Mouse (Mus musculus): ENCODE results near the gene Aes. TPM values are rescaled to one million over a fixed set of nuclear protein-coding genes. Genes with fewer than 3 reads are reported as not detected.

Aes gene
- polyA plus RNA-seq, 1 experiment from 2014 or later: 502 TPM

DNA sequence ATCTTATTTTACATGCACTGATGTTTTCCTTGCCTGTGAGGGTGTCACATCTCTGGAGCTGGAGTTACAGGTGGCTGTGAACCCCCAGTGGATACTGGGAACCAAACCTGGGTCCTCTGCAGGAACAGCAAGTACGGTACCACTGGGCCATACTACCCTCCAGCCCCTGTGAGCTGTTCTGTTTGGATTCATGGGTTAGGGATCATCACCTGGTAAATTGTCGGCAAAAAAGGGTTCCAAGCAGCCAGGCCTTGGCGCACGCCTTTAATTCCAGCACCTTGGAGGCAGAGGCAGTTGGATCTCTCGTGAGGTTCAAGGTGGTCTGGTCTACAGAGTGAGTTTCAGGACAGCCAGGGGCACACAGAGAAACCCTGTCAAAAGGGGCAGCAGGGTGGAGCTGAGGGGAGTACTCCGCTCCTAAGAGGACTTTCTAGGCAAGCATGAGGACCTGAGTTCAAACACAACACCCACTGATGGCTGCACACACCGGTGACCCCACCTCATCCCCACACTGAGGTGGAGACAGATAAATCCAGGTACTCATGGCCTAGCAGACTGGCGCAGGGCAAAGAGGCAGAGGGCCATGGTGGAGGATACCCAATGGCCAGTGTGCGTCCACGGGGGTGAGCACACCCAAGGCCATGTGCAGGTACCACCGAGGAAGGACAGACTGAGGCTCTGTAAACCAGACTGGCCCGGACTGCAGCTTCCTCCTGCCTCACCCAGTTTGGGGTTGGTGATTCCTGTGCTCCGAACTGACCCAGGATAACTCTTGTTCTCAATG is 12.3 kb upstream of the Aes start:
- Histone ChIP-seq H3K9me3 (replicated peaks) (no peaks in the 10 kb centered on the region), H3K36me3 (ENCODE audit: poor library complexity, severe bottlenecking) (peaks cover 4% of the 10 kb centered on the region; the same call in 1 of the 2 replicates), H3K4me3 (no peak overlapping the region), H3K27me3 (no peaks in the 10 kb centered on the region), H3K4me2 (no peak overlapping the region), H3K27ac (no peak overlapping the region), H3K4me1 (peaks cover 30% of the 10 kb centered on the region), H3K9ac (0 out of 2 replicates have a peak overlapping the region, but pooled peaks have one; percentile 8)
- no peak for ATAC-seq
- WGBS: 91% methylated on average over 13 of the region's 13 CpGs

GRCm38 (mm10) chr10:81548944-81549343 is 10.3 kb upstream of the Aes start:
- H3K9ac ChIP-seq: 0 out of 2 replicates have a peak overlapping the region, but pooled peaks have one; percentile 0
- no peaks in the 10 kb centered on the region for H3K27me3 ChIP-seq
- H3K9me3 ChIP-seq (replicated peaks): peaks cover 3% of the 10 kb centered on the region; the same call in 1 of the 2 replicates
- no peaks in the 10 kb centered on the region for H3K36me3 ChIP-seq (ENCODE audit: poor library complexity, severe bottlenecking)
- 65% methylated on average over 5 of the region's 5 CpGs for WGBS
- no peak overlapping the region for H3K4me2 ChIP-seq
- H3K4me1 ChIP-seq: peaks cover 11% of the 10 kb centered on the region
- no peak overlapping the region for H3K4me3 ChIP-seq
- no peak overlapping the region for H3K27ac ChIP-seq
- ATAC-seq: no peak

- Histone ChIP-seq H3K9me3 (replicated peaks) (peaks cover 3% of the 10 kb centered on the region; the same call in 1 of the 2 replicates), H3K9ac (no peak overlapping the region), H3K27me3 (no peaks in the 10 kb centered on the region), H3K36me3 (ENCODE audit: poor library complexity, severe bottlenecking) (no peaks in the 10 kb centered on the region), H3K4me2 (no peak overlapping the region), H3K4me1 (0 out of 2 replicates have a peak, but pooled peaks cover 6% of the 10 kb centered on the region), H3K27ac (no peak overlapping the region), H3K4me3 (no peak overlapping the region)
- WGBS: 8% methylated on average over 7 of the region's 7 CpGs
- ATAC-seq: no peak
These were observed 9.0 kb upstream of the Aes start for GRCm38 (mm10) chr10:81550257-81550656.

GRCm38 (mm10) chr10:81551597-81552102 is 7.6 kb upstream of the Aes start:
- peak; percentile 83 for ATAC-seq
- H3K9me3 ChIP-seq (replicated peaks): peaks cover 6% of the 10 kb centered on the region; the same call in 1 of the 2 replicates
- no peaks in the 10 kb centered on the region for H3K27me3 ChIP-seq
- H3K4me2 ChIP-seq: no peak overlapping the region
- H3K4me1 ChIP-seq: no peaks in the 10 kb centered on the region
- no peak overlapping the region for H3K4me3 ChIP-seq
- H3K27ac ChIP-seq: no peak overlapping the region
- no peaks in the 10 kb centered on the region for H3K36me3 ChIP-seq (ENCODE audit: poor library complexity, severe bottlenecking)
- H3K9ac ChIP-seq: no peak overlapping the region
- 4% methylated on average over 12 of the region's 12 CpGs for WGBS

GRCm38 (mm10) chr10:81553232-81553631 is 6.1 kb upstream of the Aes start:
- H3K4me3 ChIP-seq: no peak overlapping the region
- 87% methylated on average over 5 of the region's 5 CpGs for WGBS
- no peaks in the 10 kb centered on the region for H3K27me3 ChIP-seq
- no peaks in the 10 kb centered on the region for H3K36me3 ChIP-seq (ENCODE audit: poor library complexity, severe bottlenecking)
- H3K4me1 ChIP-seq: no peaks in the 10 kb centered on the region
- peaks cover 6% of the 10 kb centered on the region; the same call in 1 of the 2 replicates for H3K9me3 ChIP-seq (replicated peaks)
- no peak overlapping the region for H3K9ac ChIP-seq
- H3K4me2 ChIP-seq: no peak overlapping the region
- H3K27ac ChIP-seq: no peak overlapping the region
- no peak for ATAC-seq

GRCm38 (mm10) chr10:81553807-81554755 is 5.2 kb upstream of the Aes start:
- 88% methylated on average over 6 of the region's 6 CpGs for WGBS
- H3K36me3 ChIP-seq (ENCODE audit: poor library complexity, severe bottlenecking): no peaks in the 10 kb centered on the region

GRCm38 (mm10) chr10:81556282-81556681 is 3.0 kb upstream of the Aes start:
- no peak for ATAC-seq
- H3K9me3 ChIP-seq (replicated peaks): peaks cover 6% of the 10 kb centered on the region; the same call in 1 of the 2 replicates
- H3K36me3 ChIP-seq (ENCODE audit: poor library complexity, severe bottlenecking): peaks cover 4% of the 10 kb centered on the region
- H3K4me1 ChIP-seq: peaks cover 17% of the 10 kb centered on the region
- H3K4me3 ChIP-seq: no peak overlapping the region
- WGBS: 87% methylated on average over 3 of the region's 3 CpGs
- no peak overlapping the region for H3K9ac ChIP-seq
- no peak overlapping the region for H3K4me2 ChIP-seq
- no peaks in the 10 kb centered on the region for H3K27me3 ChIP-seq
- H3K27ac ChIP-seq: no peak overlapping the region

More at GRCm38 (mm10) chr10:81553807-81554755, 5.2 kb upstream of the Aes start:
- 0 out of 2 replicates have a peak, but pooled peaks cover 5% of the 10 kb centered on the region for H3K4me1 ChIP-seq
- H3K9me3 ChIP-seq (replicated peaks): peaks cover 6% of the 10 kb centered on the region; the same call in 1 of the 2 replicates
- no peak overlapping the region for H3K27ac ChIP-seq
- no peak overlapping the region for H3K9ac ChIP-seq
- no peak overlapping the region for H3K4me2 ChIP-seq
- no peaks in the 10 kb centered on the region for H3K27me3 ChIP-seq
- no peak overlapping the region for H3K4me3 ChIP-seq
- ATAC-seq: no peak

- Histone ChIP-seq H3K36me3 (ENCODE audit: poor library complexity, severe bottlenecking) (peaks cover 14% of the 10 kb centered on the region), H3K27ac (no peak overlapping the region), H3K9me3 (replicated peaks) (peaks cover 6% of the 10 kb centered on the region; the same call in 1 of the 2 replicates), H3K27me3 (no peaks in the 10 kb centered on the region), H3K9ac (no peak overlapping the region), H3K4me2 (no peak overlapping the region), H3K4me1 (peaks cover 29% of the 10 kb centered on the region), H3K4me3 (no peak overlapping the region)
- WGBS: 71% methylated on average over 1 of the region's 1 CpGs
- ATAC-seq: no peak
These were observed 1.8 kb upstream of the Aes start for GRCm38 (mm10) chr10:81557491-81557890.

DNA sequence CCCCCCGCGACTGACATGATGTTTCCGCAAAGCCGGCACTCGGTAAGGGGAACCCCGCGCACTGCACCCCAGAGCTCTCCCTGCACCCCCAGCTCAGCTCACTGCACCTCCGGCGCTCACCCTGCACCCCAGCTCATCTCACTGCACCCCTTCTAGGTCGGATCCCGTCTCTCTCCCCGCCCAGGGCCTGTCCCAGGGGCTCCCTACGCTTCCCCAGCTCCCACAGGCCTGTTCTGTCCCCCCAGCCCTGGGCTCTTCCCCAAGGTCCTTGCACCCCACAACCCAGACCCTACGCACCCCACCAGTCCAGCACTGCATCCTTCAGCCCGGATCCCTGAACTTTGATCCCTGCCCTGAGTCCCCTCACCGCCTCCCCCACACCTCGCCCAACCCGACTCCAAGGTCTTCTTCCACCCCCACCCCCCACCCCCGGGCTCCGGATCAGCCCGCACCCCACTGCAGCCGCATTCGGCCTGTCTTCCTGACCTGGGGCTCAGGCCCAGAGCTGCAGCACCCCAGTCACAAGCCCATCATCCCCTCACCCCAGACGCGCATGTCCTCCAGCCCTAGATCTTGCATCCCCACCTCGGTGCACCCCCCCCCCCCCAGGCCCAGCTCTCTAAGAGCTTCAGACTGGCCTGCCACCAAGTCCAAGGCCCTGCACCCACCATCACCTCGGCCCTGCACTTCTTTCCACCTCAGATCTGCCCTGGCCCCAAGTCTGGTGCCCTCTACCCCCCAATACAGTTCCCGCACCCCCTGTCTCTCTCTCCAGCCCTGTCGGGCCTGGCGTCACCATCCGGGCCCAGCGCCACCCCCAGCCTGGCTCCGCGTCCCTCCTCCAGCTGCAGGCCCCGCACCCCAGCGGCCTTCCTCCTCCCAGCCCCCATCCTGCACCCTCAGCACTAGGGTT is 595 bp downstream of the Aes start:
- Histone ChIP-seq H3K4me1 (peaks cover 49% of the 10 kb centered on the region), H3K9ac (peak overlapping the region; percentile 99), H3K27me3 (peaks cover 11% of the 10 kb centered on the region), H3K36me3 (ENCODE audit: poor library complexity, severe bottlenecking) (peaks cover 34% of the 10 kb centered on the region), H3K27ac (peak overlapping the region; percentile 92), H3K4me3 (peak overlapping the region; percentile 88), H3K4me2 (peak overlapping the region; percentile 92), H3K9me3 (replicated peaks) (0 out of 2 replicates have a peak, but pooled peaks cover 3% of the 10 kb centered on the region)
- WGBS: under 1% methylated on average over 35 of the region's 36 CpGs
- peak; percentile 46 for ATAC-seq

- peaks cover 44% of the 10 kb centered on the region for H3K36me3 ChIP-seq (ENCODE audit: poor library complexity, severe bottlenecking)
- H3K9ac ChIP-seq: peak overlapping the region; percentile 99
- H3K4me2 ChIP-seq: peak overlapping the region; percentile 92
- WGBS: 34% methylated on average over 16 of the region's 16 CpGs
- H3K4me3 ChIP-seq: peak overlapping the region; percentile 88
- H3K4me1 ChIP-seq: peaks cover 60% of the 10 kb centered on the region
- 0 out of 2 replicates have a peak, but pooled peaks cover 3% of the 10 kb centered on the region for H3K9me3 ChIP-seq (replicated peaks)
- H3K27me3 ChIP-seq: peaks cover 21% of the 10 kb centered on the region
- no peak for ATAC-seq
- peak overlapping the region; percentile 92 for H3K27ac ChIP-seq
These were observed 1.6 kb downstream of the Aes start for GRCm38 (mm10) chr10:81560719-81561459.
